In the genomic region with DNA sequence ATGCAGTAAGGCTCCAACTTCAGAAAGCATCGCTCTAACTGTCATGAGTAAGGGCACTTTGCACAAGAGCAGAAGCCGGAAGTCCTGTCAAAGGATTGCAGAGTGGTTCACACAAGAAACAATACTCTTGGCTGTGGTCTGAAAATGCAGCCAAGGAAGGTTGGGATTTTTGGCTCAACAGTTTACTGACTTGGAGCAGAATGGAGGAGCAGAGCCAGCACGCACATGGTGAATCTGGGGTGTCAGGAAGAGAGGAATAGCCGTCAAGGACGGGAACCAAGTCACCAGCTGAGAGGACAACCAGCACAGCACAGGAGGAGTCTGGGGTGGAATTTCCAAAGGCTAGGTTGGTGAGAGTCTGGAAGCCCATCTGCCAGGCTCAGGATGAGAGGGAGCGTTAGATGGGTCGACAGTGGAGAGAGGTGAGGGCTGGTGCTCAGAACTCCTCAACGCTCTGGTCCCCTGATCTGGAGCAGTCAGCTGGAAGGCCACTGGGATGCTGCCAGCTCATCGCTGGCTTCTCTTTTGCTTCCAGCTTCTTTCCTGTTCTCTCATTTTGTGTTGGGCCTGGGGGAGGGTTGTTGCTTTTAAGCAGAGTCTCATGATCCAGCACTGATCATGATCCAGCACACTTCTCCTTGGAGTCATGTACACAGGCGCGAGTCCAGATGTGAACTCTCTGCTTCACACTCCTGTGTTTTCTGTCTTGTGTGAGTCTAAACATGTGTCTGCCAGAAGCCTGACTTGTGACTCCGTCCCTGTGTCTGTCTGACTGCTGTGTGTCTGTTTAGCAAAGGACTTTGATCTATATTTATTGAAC, we compare ENCODE assay signal across 11 mouse cellular contexts. TPM values are rescaled to one million over a fixed set of nuclear protein-coding genes. Genes with fewer than 3 reads are reported as not detected.
DNase-seq lines count a peak whose midpoint lies in the region; ATAC-seq and TF ChIP-seq lines count a peak whose summit lies in the region.
"Had no signal": no experiment of that assay in that cellular context is flagged by ENCODE, and none has a peak within 500 bp of the region (broad histone marks: within the 10 kb centered on the region; RNA-seq: fewer than 3 reads in every experiment).

No protein-coding gene starts in this region.

- 0 out of 2 replicates have a peak, but pooled peaks cover 3% of the 10 kb centered on the region for H3K36me3 ChIP-seq in lung, embryonic 14.5 days (ENCODE audit: insufficient read depth)

- TF ChIP-seq CTCF in lung, embryonic 14.5 days (IDR thresholded peaks at IDR 0.05; ENCODE audit: low read depth), result no peak

- H3K27ac ChIP-seq in lung, embryonic 14.5 days (ENCODE audit: low read depth), result peak overlapping the region; percentile 47; the same call in 1 of the 2 replicates
- H3K27ac ChIP-seq: heart, embryonic 13.5 days had no signal

- peaks cover 5% of the 10 kb centered on the region; the same call in 1 of the 2 replicates for H3K4me1 ChIP-seq in lung, embryonic 14.5 days (ENCODE audit: insufficient read depth)

- no peaks in the 10 kb centered on the region for H3K9me3 ChIP-seq in lung, embryonic 14.5 days (ENCODE audit: low read depth, low read length)
- H3K9me3 ChIP-seq: heart, embryonic 13.5 days had no signal

- DNase-seq in frontal cortex, postnatal 36 days (ENCODE audit: low spot score in 2 of 2), result peak; percentile 34 to 45
- no peak for DNase-seq in frontal cortex, postnatal 14 days (ENCODE audit: low spot score in 2 of 2)
- peak; percentile 81 for DNase-seq in lung, embryonic 14.5 days
- DNase-seq in lung, postnatal 25 days (ENCODE audit: low spot score), result no peak
- DNase-seq in cerebellum, postnatal 36 days, result peak; percentile 56 to 58
- no peak for DNase-seq in spleen, postnatal 36 days (ENCODE audit: low spot score in 2 of 2)
- no peak for DNase-seq in adrenal gland, postnatal 4 days (ENCODE audit: low spot score in 2 of 2)
- DNase-seq: B cell, adult 2 months had no signal

- no peaks in the 10 kb centered on the region for H3K27me3 ChIP-seq in lung, embryonic 14.5 days (ENCODE audit: insufficient read depth, low read length)
- H3K27me3 ChIP-seq: heart, embryonic 13.5 days had no signal

- no peak overlapping the region for H3K4me2 ChIP-seq in lung, embryonic 14.5 days
- H3K4me2 ChIP-seq: heart, embryonic 13.5 days; midbrain, embryonic 11.5 days had no signal

- peak; percentile 85 for ATAC-seq in lung, embryonic 14.5 days (ENCODE audit: insufficient read depth)
- ATAC-seq in megakaryocyte, adult 5-6 weeks (ENCODE audit: poor library complexity, severe bottlenecking), result peak; percentile 38; the same call in 1 of the 2 replicates

- WGBS in lung, embryonic 14.5 days, result 55% methylated on average over 12 of the region's 12 CpGs

- no peak overlapping the region for H3K9ac ChIP-seq in lung, embryonic 14.5 days
- H3K9ac ChIP-seq: heart, embryonic 13.5 days had no signal

- no peak overlapping the region for H3K4me3 ChIP-seq in lung, embryonic 14.5 days (ENCODE audit: low read depth, low read length)
- H3K4me3 ChIP-seq: heart, embryonic 13.5 days had no signal

RNA-seq across cellular contexts. Expression of a gene that starts 34.7 kb away (rescaled TPM):
- 35.1 and 36.0 TPM in 2 replicates for polyA plus RNA-seq in lung, embryonic 14.5 days (2014; fragmentation: Nextera tagmentation; extraction: Ambion mirVana)
- total RNA-seq in megakaryocyte, adult 5-6 weeks (2015), result 123 and 137 TPM in 2 replicates
- total RNA-seq in megakaryocyte, adult 5-6 weeks (2017), result 216 and 248 TPM in 2 replicates
- total RNA-seq in adrenal gland, postnatal 4 days (2021), result 10 to 100 TPM; 38.9 to 40.2 TPM

Comparison
In these comparisons a context has a peak if more than half of its experiments do, and no peak if none do; other contexts are left out.
1. DNase-seq: peak in frontal cortex, postnatal 36 days (2 of 2), lung, embryonic 14.5 days (single experiment) and cerebellum, postnatal 36 days (2 of 2); none in frontal cortex, postnatal 14 days (0 of 2), lung, postnatal 25 days (single experiment), spleen, postnatal 36 days (0 of 2) and adrenal gland, postnatal 4 days (0 of 2).